Mouse (Mus musculus) E14TG2a.4 (cell line): ENCODE results near the gene Efcab3.

ENCODE experiments used
- CTCF ChIP-seq: conservative IDR thresholded peaks from 2 replicates; pipeline ENCODE4 v1.5.1; 2014; ENCODE audit warnings: low read length
- POU5F1 ChIP-seq: IDR thresholded peaks from 2 replicates; pipeline ENCODE4 v1.6.1; 2014; ENCODE audit warnings: low read length, borderline replicate concordance

GRCm38 (mm10) chr11:105156748-105157267, 93.4 kb downstream of the Efcab3 start:
- TF ChIP-seq CTCF (no peak), POU5F1 (no peak)
